Mouse (Mus musculus): ENCODE data around the gene Sbno2. TPM values are rescaled to one million over a fixed set of nuclear protein-coding genes. Genes with fewer than 3 reads are reported as not detected.

Gene Sbno2
- polyA plus RNA-seq, 1 experiment from 2014 or later, result 16.1 TPM

GRCm38 (mm10) chr10:80129846-80130245, 24.5 kb upstream of the Sbno2 start:
- Histone ChIP-seq H3K9ac (replicated peaks; ENCODE audit: low read length) (no peak overlapping the region), H3K4me3 (ENCODE audit: low read length) (no peak overlapping the region), H3K4me2 (replicated peaks; ENCODE audit: low read depth, low read length) (no peak overlapping the region), H3K9me3 (ENCODE audit: low read length) (no peaks in the 10 kb centered on the region), H3K27ac (ENCODE audit: low read length) (peak overlapping the region; percentile 47; the same call in 1 of the 2 replicates), H3K4me1 (ENCODE audit: insufficient read depth, low read length) (peaks cover 25% of the 10 kb centered on the region), H3K27me3 (ENCODE audit: insufficient read depth, low read length) (no peaks in the 10 kb centered on the region), H3K36me3 (ENCODE audit: insufficient read depth, low read length) (peaks cover 73% of the 10 kb centered on the region)
- ATAC-seq (ENCODE audit: low FRiP score, low TSS enrichment), result no peak
- 90% methylated on average over 9 of the region's 9 CpGs for WGBS

- no peak overlapping the region for H3K4me3 ChIP-seq (ENCODE audit: low read length)
- no peaks in the 10 kb centered on the region for H3K27me3 ChIP-seq (ENCODE audit: insufficient read depth, low read length)
- no peak overlapping the region for H3K4me2 ChIP-seq (replicated peaks; ENCODE audit: low read depth, low read length)
- H3K36me3 ChIP-seq (ENCODE audit: insufficient read depth, low read length), result peaks cover 73% of the 10 kb centered on the region
- no peaks in the 10 kb centered on the region for H3K9me3 ChIP-seq (ENCODE audit: low read length)
- peaks cover 25% of the 10 kb centered on the region for H3K4me1 ChIP-seq (ENCODE audit: insufficient read depth, low read length)
- 95% methylated on average over 7 of the region's 8 CpGs for WGBS
- no peak for ATAC-seq (ENCODE audit: low FRiP score, low TSS enrichment)
- no peak overlapping the region for H3K9ac ChIP-seq (replicated peaks; ENCODE audit: low read length)
- no peak overlapping the region for H3K27ac ChIP-seq (ENCODE audit: low read length)
Measured at GRCm38 (mm10) chr10:80127920-80128319, 22.5 kb upstream of the Sbno2 start.

DNA sequence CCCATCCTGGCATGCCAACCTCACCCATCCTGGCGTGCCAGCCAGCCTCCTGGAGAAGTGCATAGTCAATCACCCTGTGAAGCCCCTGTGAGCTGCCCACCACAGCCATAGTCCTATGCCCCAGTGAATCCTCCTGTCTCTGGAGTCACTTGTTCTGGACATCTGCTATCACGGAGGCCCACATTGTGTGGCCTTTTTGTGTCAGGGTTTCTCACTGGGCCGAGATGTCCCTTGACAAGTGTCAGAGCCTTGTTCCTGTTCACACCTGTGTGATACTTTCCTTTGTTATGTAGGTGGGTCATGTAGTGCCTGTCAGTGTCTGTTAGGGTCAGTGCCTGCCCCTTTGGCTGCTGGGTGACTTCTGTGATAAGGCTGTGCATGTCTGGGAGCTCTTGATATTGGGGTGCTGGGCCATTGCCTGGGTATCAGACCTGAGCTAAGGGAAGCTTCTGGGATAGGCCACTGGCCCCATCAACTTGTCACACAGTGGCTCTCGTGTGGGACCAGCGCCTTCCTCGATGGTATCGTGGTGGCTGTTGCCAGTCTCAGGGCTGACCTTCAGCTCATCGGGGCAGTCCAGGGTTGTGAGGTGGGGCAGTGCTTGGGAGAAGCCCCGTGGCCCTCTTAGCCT, 18.7 kb upstream of the Sbno2 start:
- no peak overlapping the region for H3K27ac ChIP-seq (ENCODE audit: low read length)
- H3K9me3 ChIP-seq (ENCODE audit: low read length), result no peaks in the 10 kb centered on the region
- H3K9ac ChIP-seq (replicated peaks; ENCODE audit: low read length), result no peak overlapping the region
- ATAC-seq (ENCODE audit: low FRiP score, low TSS enrichment), result no peak
- no peaks in the 10 kb centered on the region for H3K27me3 ChIP-seq (ENCODE audit: insufficient read depth, low read length)
- H3K4me3 ChIP-seq (ENCODE audit: low read length), result no peak overlapping the region
- no peak overlapping the region for H3K4me2 ChIP-seq (replicated peaks; ENCODE audit: low read depth, low read length)
- peaks cover 5% of the 10 kb centered on the region; the same call in 1 of the 2 replicates for H3K4me1 ChIP-seq (ENCODE audit: insufficient read depth, low read length)
- H3K36me3 ChIP-seq (ENCODE audit: insufficient read depth, low read length), result peaks cover 69% of the 10 kb centered on the region
- 83% methylated on average over 9 of the region's 9 CpGs for WGBS

DNA sequence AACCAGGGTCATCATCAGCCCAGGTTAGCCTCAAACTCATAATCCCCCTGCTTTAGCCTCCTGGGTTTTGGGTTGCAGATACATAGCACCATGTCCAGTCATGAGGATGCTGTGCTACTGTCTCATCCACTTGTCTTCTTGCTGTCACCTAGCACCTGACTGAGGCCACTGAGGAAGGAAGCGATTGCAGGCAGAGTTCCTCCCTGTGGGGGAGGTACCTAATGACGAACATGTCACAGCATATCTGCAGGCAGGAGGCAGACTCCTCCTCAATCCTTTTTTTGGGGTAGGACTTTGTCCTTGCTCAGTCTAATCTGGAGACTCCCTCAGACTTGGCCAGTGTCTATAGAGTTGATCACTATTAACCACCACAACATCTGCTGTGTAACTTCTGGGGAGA, 16.3 kb upstream of the Sbno2 start:
- H3K36me3 ChIP-seq (ENCODE audit: insufficient read depth, low read length), result peaks cover 53% of the 10 kb centered on the region
- no peaks in the 10 kb centered on the region for H3K9me3 ChIP-seq (ENCODE audit: low read length)
- H3K4me2 ChIP-seq (replicated peaks; ENCODE audit: low read depth, low read length), result no peak overlapping the region
- H3K27ac ChIP-seq (ENCODE audit: low read length), result no peak overlapping the region
- no peak overlapping the region for H3K9ac ChIP-seq (replicated peaks; ENCODE audit: low read length)
- H3K4me3 ChIP-seq (ENCODE audit: low read length), result no peak overlapping the region
- H3K4me1 ChIP-seq (ENCODE audit: insufficient read depth, low read length), result peaks cover 29% of the 10 kb centered on the region
- no peak for ATAC-seq (ENCODE audit: low FRiP score, low TSS enrichment)
- WGBS, result 73% methylated on average over 2 of the region's 2 CpGs
- no peaks in the 10 kb centered on the region for H3K27me3 ChIP-seq (ENCODE audit: insufficient read depth, low read length)

DNA sequence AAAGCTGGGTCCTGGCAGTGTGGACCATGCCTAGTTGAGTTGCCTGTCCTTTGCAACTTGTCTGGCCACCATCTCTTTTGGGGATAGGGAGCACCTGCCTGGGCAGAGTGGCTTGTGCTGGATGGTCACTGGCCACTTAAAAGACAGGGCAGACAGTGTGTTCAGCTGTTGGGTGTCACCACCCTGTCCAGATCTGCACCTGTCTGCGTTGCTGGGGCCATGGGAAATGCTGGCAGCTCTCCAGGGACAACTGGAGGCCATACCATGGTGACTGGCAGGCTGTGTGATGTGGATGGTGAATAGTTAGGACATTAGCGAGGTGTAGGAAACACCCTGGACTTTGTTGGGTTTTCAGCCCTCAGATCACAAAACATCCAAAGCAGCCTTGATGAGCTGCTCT, 14.8 kb upstream of the Sbno2 start:
- 69% methylated on average over 2 of the region's 2 CpGs for WGBS
- H3K27ac ChIP-seq (ENCODE audit: low read length), result no peak overlapping the region
- H3K4me3 ChIP-seq (ENCODE audit: low read length), result no peak overlapping the region
- H3K4me1 ChIP-seq (ENCODE audit: insufficient read depth, low read length), result peaks cover 29% of the 10 kb centered on the region
- no peaks in the 10 kb centered on the region for H3K27me3 ChIP-seq (ENCODE audit: insufficient read depth, low read length)
- H3K9me3 ChIP-seq (ENCODE audit: low read length), result no peaks in the 10 kb centered on the region
- ATAC-seq (ENCODE audit: low FRiP score, low TSS enrichment), result no peak
- no peak overlapping the region for H3K9ac ChIP-seq (replicated peaks; ENCODE audit: low read length)
- H3K36me3 ChIP-seq (ENCODE audit: insufficient read depth, low read length), result peaks cover 42% of the 10 kb centered on the region
- no peak overlapping the region for H3K4me2 ChIP-seq (replicated peaks; ENCODE audit: low read depth, low read length)

- Histone ChIP-seq H3K27ac (ENCODE audit: low read length) (no peak overlapping the region), H3K4me2 (replicated peaks; ENCODE audit: low read depth, low read length) (peak overlapping the region; percentile 97), H3K4me3 (ENCODE audit: low read length) (0 out of 2 replicates have a peak overlapping the region, but pooled peaks have one; percentile 7), H3K27me3 (ENCODE audit: insufficient read depth, low read length) (no peaks in the 10 kb centered on the region), H3K9ac (replicated peaks; ENCODE audit: low read length) (peak overlapping the region; percentile 95; the same call in 1 of the 2 replicates), H3K9me3 (ENCODE audit: low read length) (no peaks in the 10 kb centered on the region), H3K36me3 (ENCODE audit: insufficient read depth, low read length) (peaks cover 33% of the 10 kb centered on the region), H3K4me1 (ENCODE audit: insufficient read depth, low read length) (peaks cover 38% of the 10 kb centered on the region)
- no peak for ATAC-seq (ENCODE audit: low FRiP score, low TSS enrichment)
- 78% methylated on average over 6 of the region's 6 CpGs for WGBS
Measured at GRCm38 (mm10) chr10:80118552-80118951, 13.2 kb upstream of the Sbno2 start.

DNA sequence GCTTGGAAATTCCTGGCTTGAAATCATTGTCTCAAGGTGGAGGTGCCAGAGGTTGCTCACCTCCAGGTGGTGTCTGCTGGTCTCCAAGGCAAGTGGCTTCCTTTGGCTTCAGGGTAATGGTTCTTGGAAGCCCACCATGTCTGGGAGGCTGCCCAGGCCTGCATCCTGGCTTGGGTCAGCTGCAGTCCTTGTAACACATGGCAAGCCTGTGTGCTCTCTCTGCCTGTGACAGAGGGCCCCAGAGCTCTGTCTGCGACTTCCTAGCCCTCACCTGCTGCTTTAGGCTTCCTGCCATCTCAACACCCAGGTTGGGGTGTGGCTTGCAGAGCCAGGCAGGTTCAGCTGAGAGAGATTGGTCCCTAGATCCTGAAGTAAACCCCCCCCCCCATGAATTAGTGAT, 12.4 kb upstream of the Sbno2 start:
- Histone ChIP-seq H3K4me1 (ENCODE audit: insufficient read depth, low read length) (peaks cover 38% of the 10 kb centered on the region), H3K9ac (replicated peaks; ENCODE audit: low read length) (peak overlapping the region; percentile 95), H3K36me3 (ENCODE audit: insufficient read depth, low read length) (peaks cover 33% of the 10 kb centered on the region), H3K4me3 (ENCODE audit: low read length) (peak overlapping the region; percentile 90), H3K27ac (ENCODE audit: low read length) (no peak overlapping the region), H3K9me3 (ENCODE audit: low read length) (no peaks in the 10 kb centered on the region), H3K4me2 (replicated peaks; ENCODE audit: low read depth, low read length) (peak overlapping the region; percentile 97), H3K27me3 (ENCODE audit: insufficient read depth, low read length) (no peaks in the 10 kb centered on the region)
- 50% methylated on average over 1 of the region's 1 CpGs for WGBS
- ATAC-seq (ENCODE audit: low FRiP score, low TSS enrichment), result no peak

- 3% methylated on average over 30 of the region's 30 CpGs for WGBS
- no peaks in the 10 kb centered on the region for H3K9me3 ChIP-seq (ENCODE audit: low read length)
- peak overlapping the region; percentile 95 for H3K9ac ChIP-seq (replicated peaks; ENCODE audit: low read length)
- no peak for ATAC-seq (ENCODE audit: low FRiP score, low TSS enrichment)
- peaks cover 32% of the 10 kb centered on the region for H3K36me3 ChIP-seq (ENCODE audit: insufficient read depth, low read length)
- H3K4me3 ChIP-seq (ENCODE audit: low read length), result peak overlapping the region; percentile 90
- peak overlapping the region; percentile 97 for H3K4me2 ChIP-seq (replicated peaks; ENCODE audit: low read depth, low read length)
- no peaks in the 10 kb centered on the region for H3K27me3 ChIP-seq (ENCODE audit: insufficient read depth, low read length)
- H3K27ac ChIP-seq (ENCODE audit: low read length), result peak overlapping the region; percentile 27; the same call in 1 of the 2 replicates
- peaks cover 38% of the 10 kb centered on the region for H3K4me1 ChIP-seq (ENCODE audit: insufficient read depth, low read length)
Measured at GRCm38 (mm10) chr10:80116927-80117691, 11.7 kb upstream of the Sbno2 start.

DNA sequence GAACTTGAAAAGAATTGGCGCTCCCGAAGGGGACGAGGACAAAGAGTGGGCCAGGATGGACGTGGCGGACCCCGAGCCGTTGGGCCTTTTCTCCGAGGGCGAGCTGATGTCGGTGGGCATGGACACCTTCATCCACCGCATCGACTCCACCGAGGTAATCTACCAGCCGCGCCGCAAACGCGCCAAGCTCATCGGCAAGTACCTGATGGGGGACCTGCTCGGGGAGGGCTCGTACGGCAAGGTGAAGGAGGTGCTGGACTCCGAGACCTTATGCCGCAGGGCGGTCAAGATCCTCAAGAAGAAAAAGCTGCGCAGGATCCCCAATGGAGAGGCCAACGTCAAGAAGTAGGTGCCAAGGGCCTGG, 11.2 kb upstream of the Sbno2 start:
- Histone ChIP-seq H3K4me2 (replicated peaks; ENCODE audit: low read depth, low read length) (peak overlapping the region; percentile 97), H3K4me3 (ENCODE audit: low read length) (peak overlapping the region; percentile 90), H3K36me3 (ENCODE audit: insufficient read depth, low read length) (peaks cover 27% of the 10 kb centered on the region), H3K9me3 (ENCODE audit: low read length) (no peaks in the 10 kb centered on the region), H3K27ac (ENCODE audit: low read length) (0 out of 2 replicates have a peak overlapping the region, but pooled peaks have one; percentile 2), H3K27me3 (ENCODE audit: insufficient read depth, low read length) (no peaks in the 10 kb centered on the region), H3K4me1 (ENCODE audit: insufficient read depth, low read length) (peaks cover 38% of the 10 kb centered on the region), H3K9ac (replicated peaks; ENCODE audit: low read length) (peak overlapping the region; percentile 95)
- WGBS, result 0% methylated on average over 27 of the region's 27 CpGs
- ATAC-seq (ENCODE audit: low FRiP score, low TSS enrichment), result no peak

GRCm38 (mm10) chr10:80115944-80116335, 10.6 kb upstream of the Sbno2 start:
- Histone ChIP-seq H3K36me3 (ENCODE audit: insufficient read depth, low read length) (peaks cover 21% of the 10 kb centered on the region; the same call in 1 of the 2 replicates), H3K9ac (replicated peaks; ENCODE audit: low read length) (peak overlapping the region; percentile 95), H3K27ac (ENCODE audit: low read length) (peak overlapping the region; percentile 82), H3K4me2 (replicated peaks; ENCODE audit: low read depth, low read length) (peak overlapping the region; percentile 97), H3K4me3 (ENCODE audit: low read length) (peak overlapping the region; percentile 90), H3K27me3 (ENCODE audit: insufficient read depth, low read length) (no peaks in the 10 kb centered on the region), H3K9me3 (ENCODE audit: low read length) (no peaks in the 10 kb centered on the region), H3K4me1 (ENCODE audit: insufficient read depth, low read length) (peaks cover 38% of the 10 kb centered on the region)
- WGBS, result under 1% methylated on average over 62 of the region's 63 CpGs
- no peak for ATAC-seq (ENCODE audit: low FRiP score, low TSS enrichment)

All from kidney, embryonic 16.5 days (tissue).